Mouse (Mus musculus): ENCODE data around the gene Rpl39.

Rpl39 gene

GRCm38 (mm10) chrX:37067299-37067698, 17.9 kb downstream of the Rpl39 start:
- in situ Hi-C loops (cut with MboI, MseI): no loop called here

GRCm38 (mm10) chrX:37063902-37064301, 21.3 kb downstream of the Rpl39 start:
- in situ Hi-C loops (cut with MboI, MseI): no loop called here

GRCm38 (mm10) chrX:37048890-37049823, 36.0 kb downstream of the Rpl39 start:
- in situ Hi-C loops (cut with MboI, MseI): no loop called here

GRCm38 (mm10) chrX:37048066-37048889, 36.9 kb downstream of the Rpl39 start, which contains the start of gene Sowahd:
Sowahd (plus strand) TSS chrX:37048845.
- in situ Hi-C loops (cut with MboI, MseI): no loop called here

- in situ Hi-C loops (cut with MboI, MseI): no loop called here
These were observed 42.5 kb downstream of the Rpl39 start for GRCm38 (mm10) chrX:37042726-37043125.
